Mouse (Mus musculus): ENCODE results near the gene Pip4k2b. TPM values are rescaled to one million over a fixed set of nuclear protein-coding genes. Genes with fewer than 3 reads are reported as not detected.
A peak's percentile ranks its signal among the peaks of the same experiment; 100 is the strongest.

Gene Pip4k2b
- total and polyA plus RNA-seq, 3 experiments: 23.3 to 44.0 (median 30.8) TPM

GRCm38 (mm10) chr11:97793165-97793564, 48.7 kb upstream of the Pip4k2b start:
- no peaks in the 10 kb centered on the region for H3K9me3 ChIP-seq (replicated peaks; ENCODE audit: low read length)
- H3K79me2 ChIP-seq (replicated peaks; ENCODE audit: control insufficient read depth, extremely low read depth, insufficient read depth, poor library complexity, severe bottlenecking): no peaks in the 10 kb centered on the region
- H3K4me2 ChIP-seq (ENCODE audit: insufficient read depth, low read depth, poor library complexity, severe bottlenecking): peak overlapping the region; percentile 25; the same call in 1 of the 2 replicates
- TF ChIP-seq CTCF (conservative IDR thresholded peaks at IDR 0.05 in 1 of 2, IDR thresholded peaks at IDR 0.05 in 1 of 2; ENCODE audit: low read depth in 2 of 2, low read length in 2 of 2) (peak; percentile 85 to 90), JUND (conservative IDR thresholded peaks at IDR 0.05; ENCODE audit: low read depth, low read length) (0 out of 2 replicates have a peak, but pooled peaks have one; percentile 19), USF1 (IDR thresholded peaks at IDR 0.05; ENCODE audit: low read depth, low read length) (peak; percentile 27), EP300 (IDR thresholded peaks at IDR 0.05; ENCODE audit: low read length) (no peak), CHD1 (IDR thresholded peaks at IDR 0.05; ENCODE audit: low read depth, low read length) (no peak), MXI1 (IDR thresholded peaks at IDR 0.05; ENCODE audit: low read depth, low read length) (no peak), ZNF384 (IDR thresholded peaks at IDR 0.05; ENCODE audit: low read depth, low read length) (peak; percentile 33; the same call in 1 of the 2 replicates), MAX (IDR thresholded peaks at IDR 0.05; ENCODE audit: low read length) (peak; percentile 88), USF2 (conservative IDR thresholded peaks at IDR 0.05; ENCODE audit: low read depth, low read length) (no peak; the same call in 1 of the 2 replicates), ZC3H11A (IDR thresholded peaks at IDR 0.05; ENCODE audit: low read depth, low read length) (0 out of 2 replicates have a peak, but pooled peaks have one; percentile 16), MYC (IDR thresholded peaks at IDR 0.05; ENCODE audit: low read depth, low read length) (peak; percentile 99), KAT2A (IDR thresholded peaks at IDR 0.05; ENCODE audit: insufficient replicate concordance, low read length) (no peak), SMC3 (IDR thresholded peaks at IDR 0.05; ENCODE audit: low read depth, low read length) (peak; percentile 79), NRF1 (IDR thresholded peaks at IDR 0.05; ENCODE audit: low read depth, low read length) (no peak), POLR2A (IDR thresholded peaks at IDR 0.05; ENCODE audit: low read depth, low read length) (no peak), SIN3A (IDR thresholded peaks at IDR 0.05; ENCODE audit: low read length) (no peak), MAFK (IDR thresholded peaks at IDR 0.05; ENCODE audit: insufficient replicate concordance, low read length) (no peak), UBTF (IDR thresholded peaks at IDR 0.05; ENCODE audit: low read depth, low read length) (no peak), HCFC1 (IDR thresholded peaks at IDR 0.05; ENCODE audit: low read depth, low read length) (no peak), ZMIZ1 (IDR thresholded peaks at IDR 0.05; ENCODE audit: low read depth, low read length) (no peak), RAD21 (IDR thresholded peaks at IDR 0.05; ENCODE audit: low read depth, low read length) (peak; percentile 85), MAZ (IDR thresholded peaks at IDR 0.05; ENCODE audit: low read depth, low read length) (no peak), NELFE (IDR thresholded peaks at IDR 0.05; ENCODE audit: low read depth, low read length) (peak; percentile 24; the same call in 1 of the 2 replicates), TBP (conservative IDR thresholded peaks at IDR 0.05; ENCODE audit: low read depth, low read length) (0 out of 2 replicates have a peak, but pooled peaks have one; percentile 22), POLR2AphosphoS2 (IDR thresholded peaks at IDR 0.05; ENCODE audit: low read depth, low read length) (no peak), GABPA (IDR thresholded peaks at IDR 0.05; ENCODE audit: insufficient replicate concordance, low read depth, low read length) (no peak), E2F4 (IDR thresholded peaks at IDR 0.05; ENCODE audit: insufficient replicate concordance, low read depth, low read length) (0 out of 2 replicates have a peak, but pooled peaks have one; percentile 61), IRF4 (IDR thresholded peaks at IDR 0.05; ENCODE audit: low read depth, low read length) (no peak), ZKSCAN1 (IDR thresholded peaks at IDR 0.05; ENCODE audit: borderline replicate concordance, low read depth, low read length) (no peak)
- in situ Hi-C loops (cut with MboI; ENCODE audit: low pct_ligation_motif_present, low pct_unique_long_range_greater_than_20kb, low sequenced_read_pairs): no loop called here
- dilution Hi-C loops (cut with MboI; ENCODE audit: extremely low pct_ligation_motif_present, extremely low pct_unique_long_range_greater_than_20kb, low sequenced_read_pairs): no loop called here
- no peak overlapping the region for H3K9ac ChIP-seq (ENCODE audit: insufficient read depth, low read depth)
- H3K4me3 ChIP-seq (replicated peaks in 1 of 3; ENCODE audit: low read depth in 2 of 3, low read length in 2 of 3, poor library complexity in 1 of 3): no peak overlapping the region
- peaks cover 5% of the 10 kb centered on the region for H3K27me3 ChIP-seq (replicated peaks)
- H3K27ac ChIP-seq (ENCODE audit: insufficient read depth, low read depth): no peak overlapping the region
- H3K36me3 ChIP-seq (replicated peaks in 1 of 2; ENCODE audit: control insufficient read depth in 1 of 2, insufficient read depth in 1 of 2, low read length in 1 of 2): no peaks in the 10 kb centered on the region
- H3K4me1 ChIP-seq (ENCODE audit: control insufficient read depth in 1 of 2, insufficient read depth in 2 of 2): peaks cover 5 to 33% of the 10 kb centered on the region in 2 experiments; a peak in 3 of 4 replicates
- DNase-seq (ENCODE audit: extremely low read depth): peak; percentile 86
